8 mouse cellular contexts compared by ENCODE assay signal in the genomic region with DNA sequence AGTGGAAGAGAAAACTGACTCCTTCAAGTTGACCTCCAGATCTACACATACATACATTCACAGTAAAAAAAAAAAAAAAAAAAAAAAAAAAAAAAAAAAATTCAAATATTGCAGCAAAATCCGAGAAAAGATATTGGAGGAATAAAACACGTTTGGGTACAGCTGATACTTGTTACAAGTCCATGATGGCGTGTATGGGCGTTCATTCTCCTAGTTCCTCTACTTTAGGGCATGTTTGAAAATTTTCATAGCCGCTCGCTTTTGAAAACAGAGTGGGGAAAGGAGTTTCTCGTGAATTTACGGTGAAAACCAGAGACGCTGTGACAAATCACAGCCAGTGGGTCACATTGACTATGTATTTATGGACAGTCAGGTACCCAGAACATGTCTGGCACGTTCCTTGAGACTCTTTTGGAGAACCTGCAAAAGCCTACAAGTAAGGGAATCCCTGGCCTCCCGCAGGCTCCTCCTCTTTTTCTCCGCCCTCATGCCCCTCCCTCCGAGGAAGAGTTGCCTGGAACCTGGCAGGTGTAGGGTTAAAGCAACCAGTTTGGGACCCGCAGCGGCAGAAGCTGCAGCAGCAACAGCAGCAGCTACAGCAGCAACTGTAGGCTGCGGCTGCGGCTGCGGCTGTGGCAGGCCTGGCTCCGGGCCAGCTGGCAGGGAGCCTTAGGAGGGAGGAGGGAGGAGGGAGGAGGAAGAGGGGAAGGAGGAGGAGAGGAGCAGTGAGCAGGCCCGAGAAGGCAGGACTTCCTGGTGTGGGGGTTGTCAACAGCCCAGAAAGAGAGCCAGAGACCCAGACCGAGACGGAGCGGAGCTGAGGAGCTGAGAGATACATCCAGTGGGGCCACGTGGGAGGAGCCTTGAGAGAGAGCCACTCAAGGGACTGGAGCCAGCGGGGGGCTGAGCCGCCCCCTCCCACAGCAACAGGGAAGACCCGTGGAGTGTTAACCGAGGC. TPM values are rescaled to one million over a fixed set of nuclear protein-coding genes. Genes with fewer than 3 reads are reported as not detected.
A peak's percentile ranks its signal among the peaks of the same experiment; 100 is the strongest.
DNase-seq lines count a peak whose midpoint lies in the region; ATAC-seq and TF ChIP-seq lines count a peak whose summit lies in the region.

A gene (plus strand): TSS at position 517 of the 958 bp plus-strand sequence.

- no peaks in the 10 kb centered on the region; the same call in 1 of the 2 replicates for H3K79me2 ChIP-seq in liver, adult 2 months (ENCODE audit: control insufficient read depth, insufficient read depth, low read length)

- TF ChIP-seq CTCF in brain, embryonic 14.5 days (IDR thresholded peaks at IDR 0.05; ENCODE audit: borderline replicate concordance, extremely low read depth, insufficient read depth, insufficient read length), result no peak
- TF ChIP-seq CTCF in liver, adult 2 months (IDR thresholded peaks at IDR 0.05; ENCODE audit: low read depth, low read length), result no peak

- peak within 1 kb of the TSS; percentile 86 for H3K4me2 ChIP-seq in kidney, embryonic 15.5 days

- H3K27me3 ChIP-seq in heart, embryonic 10.5 days (ENCODE audit: insufficient read depth, poor library complexity, severe bottlenecking), result no peaks in the 10 kb centered on the region
- no peaks in the 10 kb centered on the region for H3K27me3 ChIP-seq in kidney, embryonic 15.5 days
- H3K27me3 ChIP-seq in liver, adult 2 months (ENCODE audit: control insufficient read depth, insufficient read depth, low read length), result no peaks in the 10 kb centered on the region

- H3K27ac ChIP-seq in heart, embryonic 10.5 days, result peak within 1 kb of the TSS; percentile 94
- H3K27ac ChIP-seq in kidney, embryonic 15.5 days, result peak within 1 kb of the TSS; percentile 99
- H3K27ac ChIP-seq in liver, adult 2 months (replicated peaks; ENCODE audit: insufficient read depth, low read depth, low read length), result peak within 1 kb of the TSS; percentile 67

- TF ChIP-seq POLR2A in brain, embryonic 14.5 days (IDR thresholded peaks at IDR 0.05; ENCODE audit: borderline replicate concordance, extremely low read depth, insufficient read depth, insufficient read length, poor library complexity, severe bottlenecking), result no peak
- TF ChIP-seq POLR2A in liver, adult 2 months (IDR thresholded peaks at IDR 0.05; ENCODE audit: extremely low read depth, insufficient read depth, low read length), result peak; percentile 69; the same call in 1 of the 2 replicates

- H3K9me3 ChIP-seq in heart, embryonic 10.5 days, result no peaks in the 10 kb centered on the region
- H3K9me3 ChIP-seq in kidney, embryonic 15.5 days (replicated peaks), result no peaks in the 10 kb centered on the region

- peak; percentile 95 for DNase-seq in CD4-positive, CD25-positive, alpha-beta regulatory T cell, adult 2 months (ENCODE audit: low read depth, low spot score)
- peak; percentile 98 for DNase-seq in brain, embryonic 14.5 days (ENCODE audit: low read depth)
- peak; percentile 98 for DNase-seq in heart, embryonic 10.5 days (ENCODE audit: low spot score)
- peak; percentile 67 for DNase-seq in liver, adult 2 months (ENCODE audit: extremely low read depth, low read depth, low spot score)
- peak; percentile 95 to 97 for DNase-seq in spleen, postnatal 4 days (ENCODE audit: low spot score in 2 of 2)

- peak within 1 kb of the TSS; percentile 85 for H3K4me3 ChIP-seq in heart, embryonic 10.5 days
- H3K4me3 ChIP-seq in kidney, embryonic 15.5 days (replicated peaks), result peak within 1 kb of the TSS; percentile 77
- H3K4me3 ChIP-seq in liver, adult 2 months (ENCODE audit: insufficient read depth, low read depth, low read length), result peak within 1 kb of the TSS; percentile 77

- H3K4me1 ChIP-seq in heart, embryonic 10.5 days, result peaks cover 47% of the 10 kb centered on the region
- H3K4me1 ChIP-seq in kidney, embryonic 15.5 days, result peaks cover 45% of the 10 kb centered on the region
- H3K4me1 ChIP-seq in liver, adult 2 months (ENCODE audit: control insufficient read depth, insufficient read depth, low read length), result no peaks in the 10 kb centered on the region

- 5% methylated on average over 28 of the region's 28 CpGs for WGBS in heart, embryonic 10.5 days
- 3% methylated on average over 28 of the region's 28 CpGs for WGBS in kidney, embryonic 15.5 days
- 5% methylated on average over 28 of the region's 28 CpGs for WGBS in liver, adult 2 months

- ATAC-seq in erythroblast, adult 5-6 weeks (replicated peaks; ENCODE audit: low FRiP score, poor library complexity, severe bottlenecking), result peak; percentile 71
- peak; percentile 90 for ATAC-seq in kidney, embryonic 15.5 days (replicated peaks; ENCODE audit: low FRiP score)
- ATAC-seq in monocyte, adult 5-6 weeks (replicated peaks; ENCODE audit: insufficient number of reproducible peaks, low FRiP score, low TSS enrichment, poor library complexity, severe bottlenecking), result peak; percentile 64

- peak within 1 kb of the TSS; percentile 85 for H3K9ac ChIP-seq in kidney, embryonic 15.5 days
- peak within 1 kb of the TSS; percentile 70 for H3K9ac ChIP-seq in liver, adult 2 months (ENCODE audit: low read depth, low read length)

- H3K36me3 ChIP-seq in heart, embryonic 10.5 days, result peaks cover 8% of the 10 kb centered on the region
- H3K36me3 ChIP-seq in kidney, embryonic 15.5 days, result peaks cover 7% of the 10 kb centered on the region
- no peaks in the 10 kb centered on the region for H3K36me3 ChIP-seq in liver, adult 2 months (ENCODE audit: control insufficient read depth, insufficient read depth, low read length)

RNA-seq across cellular contexts. Expression of the gene that starts here (rescaled TPM):
- polyA plus RNA-seq in brain, embryonic 14.5 days (2012; rRNA removed), result 51.8 and 53.7 TPM in 2 replicates
- total RNA-seq in erythroblast, adult 5-6 weeks (2015; ENCODE audit: low replicate concordance), result 24.5 and 44.6 TPM in 2 replicates
- total RNA-seq in erythroblast, adult 5-6 weeks (2017; ENCODE audit: low replicate concordance), result 69.5 and 76.3 TPM in 2 replicates
- polyA plus RNA-seq in heart, embryonic 10.5 days (2016; fragmentation: Nextera tagmentation; extraction: Ambion mirVana), result 147 and 165 TPM in 2 replicates
- 111 and 126 TPM in 2 replicates for polyA plus RNA-seq in kidney, embryonic 15.5 days (2015; fragmentation: Nextera tagmentation; extraction: Ambion mirVana)
- 4.4 and 4.5 TPM in 2 replicates for total RNA-seq in liver, adult 2 months (2014; rRNA removed)
- 11.4 and 22.1 TPM in 2 replicates for polyA plus RNA-seq in liver, adult 2 months (2012; rRNA removed)
- 65.2 to 107 TPM (median 70.0 TPM) in 3 replicates for total RNA-seq in monocyte, adult 5-6 weeks (2017)

Comparison
In these comparisons a context has a peak if more than half of its experiments do, and no peak if none do; other contexts are left out.
1. Peak in every context shown above with its lines: DNase-seq, ATAC-seq, H3K4me3 ChIP-seq and H3K27ac ChIP-seq.